Mouse (Mus musculus): Measurements from ENCODE around the gene Rab7b.

DNA sequence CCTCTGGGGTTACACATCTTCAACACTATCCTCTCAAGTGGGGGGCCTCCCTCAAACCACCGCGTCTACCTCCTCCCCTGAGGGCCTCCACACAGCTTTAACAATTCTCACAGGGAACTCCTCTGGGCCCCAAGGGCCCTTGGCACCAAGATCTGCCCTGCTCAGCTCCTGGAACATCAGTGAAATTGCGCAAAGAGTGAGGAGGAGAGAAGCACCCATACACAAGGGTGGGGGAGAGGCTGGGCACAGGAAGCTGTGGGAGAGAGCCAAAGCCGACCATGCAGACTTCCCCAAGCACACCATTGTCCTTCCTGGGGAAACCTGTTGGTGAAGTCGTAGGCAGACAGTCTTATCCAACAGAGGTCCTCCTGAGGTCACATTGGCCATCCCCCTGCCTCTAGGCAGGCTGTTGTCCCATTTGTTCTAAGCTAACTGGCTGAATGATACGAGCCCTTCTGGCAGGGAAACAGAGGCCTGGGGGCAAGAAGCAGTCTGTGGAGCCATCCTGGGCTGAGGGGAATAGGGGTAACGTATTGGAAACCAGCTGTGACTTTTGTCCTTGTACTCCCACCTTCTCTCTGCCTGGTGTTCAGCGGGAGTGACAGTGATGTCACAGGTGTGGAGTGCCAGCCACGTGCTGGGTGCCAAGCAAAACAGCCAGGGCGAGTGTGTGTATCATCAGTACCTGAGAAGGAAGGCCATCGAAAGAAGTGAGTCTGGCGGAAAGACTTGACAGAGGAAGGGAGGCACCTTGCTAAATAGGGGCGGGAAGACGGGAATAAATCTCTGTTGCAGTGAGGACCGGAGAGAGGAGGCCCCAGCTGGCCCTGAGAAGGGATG lies 61.4 kb downstream of the Rab7b start:
- TF ChIP-seq POLR2A (IDR thresholded peaks at IDR 0.05; ENCODE audit: borderline replicate concordance, low read depth, low read length): no peak
- TF ChIP-seq CTCF (IDR thresholded peaks at IDR 0.05; ENCODE audit: low read depth, low read length): no peak
